24 mouse cellular contexts compared by ENCODE assay signal in the genomic region with DNA sequence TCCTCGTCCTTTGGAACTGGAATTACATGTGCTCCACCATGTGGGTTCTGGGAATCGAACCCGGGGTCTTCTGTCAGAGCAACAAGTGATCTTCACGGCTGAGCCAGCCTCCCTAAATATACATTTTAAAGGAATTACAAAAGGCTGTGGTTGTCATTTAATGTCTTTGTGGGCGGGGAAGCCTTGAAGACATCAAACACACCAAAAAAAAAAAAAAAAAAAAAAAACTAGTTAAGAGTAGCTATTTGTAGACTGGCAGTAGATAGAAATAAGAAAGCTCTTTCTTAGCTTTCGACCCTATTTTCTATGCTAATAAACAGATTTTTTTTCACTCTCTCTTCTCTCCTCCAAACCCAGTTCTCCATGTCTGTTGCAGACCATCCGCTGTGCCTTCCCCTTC.
"Had no signal": no experiment of that assay in that cellular context is flagged by ENCODE, and none has a peak within 500 bp of the region (broad histone marks: within the 10 kb centered on the region; RNA-seq: fewer than 3 reads in every experiment).

No protein-coding gene starts in this region.

- H3K27me3 ChIP-seq: heart, embryonic 13.5 days; heart, embryonic 15.5 days; hindbrain, embryonic 12.5 days had no signal

- H3K4me1 ChIP-seq: liver, embryonic 12.5 days had no signal

- H3K4me2 ChIP-seq: heart, embryonic 11.5 days; heart, embryonic 13.5 days; heart, embryonic 15.5 days; hindbrain, embryonic 12.5 days; hindbrain, embryonic 14.5 days; kidney, embryonic 15.5 days; limb, embryonic 13.5 days; limb, embryonic 15.5 days; liver, embryonic 12.5 days had no signal

- H3K9me3 ChIP-seq: heart, embryonic 13.5 days; heart, embryonic 15.5 days; hindbrain, embryonic 10.5 days; hindbrain, embryonic 12.5 days; kidney, embryonic 15.5 days; limb, embryonic 13.5 days; limb, embryonic 15.5 days; liver, embryonic 12.5 days had no signal

- DNase-seq: gastrocnemius, adult 2 months; gastrocnemius, postnatal 10 days; gastrocnemius, postnatal 25 days; heart, adult 2 months; heart, postnatal 4 days; kidney, adult 2 months; kidney, adult 9 months; kidney, postnatal 14 days; kidney, postnatal 36 days; layer of hippocampus, adult 9-11 months; layer of hippocampus, postnatal 36 days; left cerebral cortex, postnatal 4 days had no signal

- H3K9ac ChIP-seq: heart, embryonic 13.5 days; heart, embryonic 15.5 days; hindbrain, embryonic 12.5 days; hindbrain, embryonic 14.5 days; kidney, embryonic 15.5 days; limb, embryonic 13.5 days; limb, embryonic 15.5 days; liver, embryonic 12.5 days; liver, embryonic 14.5 days had no signal

- H3K4me3 ChIP-seq: gastrocnemius, adult 2 months; heart, adult 2 months; heart, embryonic 13.5 days; heart, embryonic 15.5 days; hindbrain, embryonic 10.5 days; hindbrain, embryonic 12.5 days; kidney, embryonic 15.5 days; limb, embryonic 13.5 days; limb, embryonic 15.5 days; liver, embryonic 12.5 days had no signal

- H3K27ac ChIP-seq: gastrocnemius, adult 2 months; heart, adult 2 months; heart, embryonic 13.5 days; heart, embryonic 15.5 days; hindbrain, embryonic 10.5 days; hindbrain, embryonic 12.5 days; hindbrain, embryonic 14.5 days; kidney, embryonic 15.5 days; kidney, postnatal 0 days; limb, embryonic 13.5 days; limb, embryonic 15.5 days; liver, embryonic 12.5 days; liver, embryonic 14.5 days had no signal

- H3K36me3 ChIP-seq: heart, embryonic 13.5 days; heart, embryonic 15.5 days; hindbrain, embryonic 10.5 days; hindbrain, embryonic 12.5 days; kidney, embryonic 15.5 days; limb, embryonic 13.5 days; limb, embryonic 15.5 days; liver, embryonic 12.5 days had no signal
